Mouse (Mus musculus) heart, adult 18-20 months (tissue): Measurements from ENCODE around the gene Gm4836. TPM values are rescaled to one million over a fixed set of nuclear protein-coding genes. Genes with fewer than 3 reads are reported as not detected.
"Not testable (repeated sequence)": the region's sequence is repeated elsewhere in the genome, so short reads cannot be mapped to it uniquely, and the experiment has no call there.

ENCODE experiments used
- DNase-seq, 2 experiments: peaks; one replicate each; pipeline ENCODE4 v3.0.0; 2021 to 2022; ENCODE audit warnings: mixed read lengths in 1 of 2
- long read RNA-seq, 2 experiments: library from polyadenylated mRNA; stranded (forward); transcript quantifications; one replicate each; pipeline ENCODE4 v2.0.0; 2021
- total RNA-seq, 2 experiments: library from RNA; stranded (reverse); gene quantifications; 2 replicates each; pipeline ENCODE4 v1.2.3; 2021

Gm4836 gene
- not detected for total RNA-seq
- long read RNA-seq, experiment 1: 0 reads
- long read RNA-seq, experiment 2: 0 reads

GRCm38 (mm10) chrX:28293532-28293931, at the start of gene Gm4836:
Gene Gm4836 (minus strand): TSS chrX:28293632.
- not testable (repeated sequence) for DNase-seq
